Mouse (Mus musculus) layer of hippocampus, adult 11-12 months (tissue): ENCODE measurements around the gene Gabrg2.
A peak's percentile ranks its signal among the peaks of the same experiment; 100 is the strongest.

Experiments used
- DNase-seq: peaks from one replicate; pipeline ENCODE4 v3.0.0; 2022; ENCODE audit warnings: low spot score

Gabrg2 gene

GRCm38 (mm10) chr11:42000190-42001098, at the start of gene Gabrg2:
Gabrg2 (minus strand) TSS chr11:42000857.
- DNase-seq, result peak; percentile 32

- no peak for DNase-seq
Measured at GRCm38 (mm10) chr11:42048201-42048600, 47.5 kb upstream of the Gabrg2 start.

- DNase-seq, result peak; percentile 33
Measured at GRCm38 (mm10) chr11:41999468-41999881, 1.2 kb downstream of the Gabrg2 start.

GRCm38 (mm10) chr11:41980152-41980551, 20.5 kb downstream of the Gabrg2 start:
- DNase-seq, result no peak

- no peak for DNase-seq
Measured at GRCm38 (mm10) chr11:41968595-41968994, 32.1 kb downstream of the Gabrg2 start.

GRCm38 (mm10) chr11:41962706-41963105, 38.0 kb downstream of the Gabrg2 start:
- DNase-seq, result no peak

GRCm38 (mm10) chr11:41953550-41953949, 47.1 kb downstream of the Gabrg2 start:
- no peak for DNase-seq

GRCm38 (mm10) chr11:41951898-41952297, 48.8 kb downstream of the Gabrg2 start:
- DNase-seq, result no peak

GRCm38 (mm10) chr11:41945471-41945870, 55.2 kb downstream of the Gabrg2 start:
- no peak for DNase-seq

- no peak for DNase-seq
Measured at GRCm38 (mm10) chr11:41937979-41938378, 62.7 kb downstream of the Gabrg2 start.

- no peak for DNase-seq
Measured at GRCm38 (mm10) chr11:41918864-41919263, 81.8 kb downstream of the Gabrg2 start.

- DNase-seq, result no peak
Measured at GRCm38 (mm10) chr11:41914066-41914465, 86.6 kb downstream of the Gabrg2 start.

- no peak for DNase-seq
Measured at GRCm38 (mm10) chr11:41903661-41904060, 97.0 kb downstream of the Gabrg2 start.
